Mouse (Mus musculus) limb, embryonic 13.5 days (tissue): ENCODE measurements at regions not wholly inside any gene's neighbourhood (a gene's known extent, or its start where the extent isn't known, plus 50 kb on each side); places are given as distances from the start of the nearest gene placed in this dataset.
A peak's percentile ranks its signal among the peaks of the same experiment; 100 is the strongest.

Source experiments
- ATAC-seq: fragments of 200-750 bp; cut with Nextera tagmentation; 2 replicates; pipeline ENCODE4 v1.8.0; 2017; ENCODE audit warnings: low read depth, moderate number of reproducible peaks, moderate TSS enrichment; ENCODE audit not compliant: low FRiP score
- H3K27ac ChIP-seq: fragments of 300-500 bp; sonication (generic); 2 replicates; pipeline ENCODE4 v1.5.1; 2015; ENCODE audit warnings: inconsistent platforms, mild to moderate bottlenecking, moderate library complexity
- H3K27me3 ChIP-seq: fragments of 300-500 bp; sonication (generic); 2 replicates; pipeline ENCODE4 v1.6.1; 2015; ENCODE audit warnings: mild to moderate bottlenecking, inconsistent platforms
- H3K36me3 ChIP-seq: fragments of 300-500 bp; sonication (generic); 2 replicates; pipeline ENCODE4 v1.6.1; 2015; ENCODE audit warnings: inconsistent platforms, mild to moderate bottlenecking, moderate library complexity
- H3K4me1 ChIP-seq: fragments of 300-500 bp; sonication (generic); 2 replicates; pipeline ENCODE4 v1.6.1; 2015; ENCODE audit warnings: inconsistent platforms
- H3K4me2 ChIP-seq: fragments of 300-500 bp; sonication (generic); replicated peaks from 2 replicates; pipeline ENCODE4 v1.6.1; 2015; ENCODE audit warnings: inconsistent platforms, mild to moderate bottlenecking, moderate library complexity
- H3K4me3 ChIP-seq: fragments of 300-500 bp; sonication (generic); 2 replicates; pipeline ENCODE4 v1.5.1; 2015; ENCODE audit warnings: moderate library complexity, mild to moderate bottlenecking, inconsistent platforms
- H3K9ac ChIP-seq: fragments of 300-500 bp; sonication (generic); 2 replicates; pipeline ENCODE4 v1.6.1; 2015; ENCODE audit warnings: mild to moderate bottlenecking, inconsistent platforms
- H3K9me3 ChIP-seq: fragments of 300-500 bp; sonication (generic); 2 replicates; pipeline ENCODE4 v1.6.1; 2016; ENCODE audit warnings: inconsistent platforms
- WGBS: fragments of 180-500 bp; shearing (Covaris S2); methylation state at CpG from one replicate; pipeline ENCODE4 v1.1.7; 2015; 5-methylcytosine and 5-hydroxymethylcytosine counted together

GRCm38 (mm10) chr5:47370184-47370583 lies 612.8 kb upstream of the Slit2 start:
- no peak for ATAC-seq
- no peaks in the 10 kb centered on the region for H3K9me3 ChIP-seq
- no peak overlapping the region for H3K4me2 ChIP-seq
- H3K27me3 ChIP-seq, result no peaks in the 10 kb centered on the region
- H3K4me1 ChIP-seq, result no peaks in the 10 kb centered on the region
- no peak overlapping the region for H3K27ac ChIP-seq
- H3K4me3 ChIP-seq, result no peak overlapping the region
- no peak overlapping the region for H3K9ac ChIP-seq
- WGBS, result 86% methylated on average over 4 of the region's 4 CpGs
- no peaks in the 10 kb centered on the region for H3K36me3 ChIP-seq

- Histone ChIP-seq H3K9me3 (no peaks in the 10 kb centered on the region), H3K4me1 (no peaks in the 10 kb centered on the region), H3K27ac (no peak overlapping the region), H3K4me3 (no peak overlapping the region), H3K4me2 (no peak overlapping the region), H3K36me3 (no peaks in the 10 kb centered on the region), H3K27me3 (no peaks in the 10 kb centered on the region), H3K9ac (no peak overlapping the region)
- 63% methylated on average over 1 of the region's 1 CpGs for WGBS
- no peak for ATAC-seq
Measured at GRCm38 (mm10) chr5:47385930-47386329, 597.0 kb upstream of the Slit2 start.

DNA sequence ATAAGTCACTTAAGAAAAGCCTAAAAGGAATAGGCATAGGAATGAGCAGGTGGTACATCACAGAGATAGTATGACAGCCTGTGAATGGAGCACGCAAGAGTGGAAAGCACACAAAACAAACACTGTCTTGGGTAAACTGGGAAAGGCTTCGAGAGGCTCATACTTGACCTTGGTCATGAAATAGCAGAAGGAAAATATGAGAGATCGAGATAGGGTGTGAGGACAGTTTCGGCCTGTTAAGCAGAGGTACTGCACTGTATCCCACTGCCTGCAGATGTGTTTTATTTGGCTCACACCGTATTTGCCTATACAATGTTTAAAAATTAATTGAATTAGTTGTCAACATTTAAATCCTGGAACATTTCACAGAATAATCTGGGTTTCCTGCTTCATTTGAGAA lies 596.2 kb upstream of the Slit2 start:
- no peaks in the 10 kb centered on the region for H3K27me3 ChIP-seq
- no peak overlapping the region for H3K4me2 ChIP-seq
- 87% methylated on average over 5 of the region's 5 CpGs for WGBS
- no peak overlapping the region for H3K9ac ChIP-seq
- H3K4me1 ChIP-seq, result no peaks in the 10 kb centered on the region
- H3K4me3 ChIP-seq, result no peak overlapping the region
- H3K9me3 ChIP-seq, result no peaks in the 10 kb centered on the region
- H3K27ac ChIP-seq, result no peak overlapping the region
- ATAC-seq, result no peak
- H3K36me3 ChIP-seq, result no peaks in the 10 kb centered on the region

DNA sequence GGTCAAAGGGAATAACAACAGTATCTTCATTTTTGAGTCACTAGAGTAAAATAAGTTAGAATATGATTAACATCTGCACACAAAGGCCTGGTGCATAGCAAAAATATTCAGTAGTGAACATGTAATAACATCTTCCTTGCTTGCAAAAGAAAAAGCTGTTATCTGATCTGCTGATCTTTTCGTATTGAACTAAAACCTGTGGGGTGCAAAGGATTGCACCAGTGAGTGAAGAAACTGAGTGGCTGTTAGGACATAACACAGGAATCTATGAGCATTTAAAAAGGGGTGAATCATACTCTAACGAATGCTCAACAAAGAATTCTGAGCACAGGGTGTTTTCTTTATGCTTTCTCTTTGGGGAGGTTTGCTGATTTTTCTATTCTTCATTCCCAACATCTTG lies 592.2 kb upstream of the Slit2 start:
- Histone ChIP-seq H3K4me2 (no peak overlapping the region), H3K4me1 (no peaks in the 10 kb centered on the region), H3K27ac (no peak overlapping the region), H3K9me3 (no peaks in the 10 kb centered on the region), H3K36me3 (no peaks in the 10 kb centered on the region), H3K4me3 (no peak overlapping the region), H3K9ac (no peak overlapping the region), H3K27me3 (no peaks in the 10 kb centered on the region)
- WGBS, result 77% methylated on average over 2 of the region's 2 CpGs
- ATAC-seq, result no peak

DNA sequence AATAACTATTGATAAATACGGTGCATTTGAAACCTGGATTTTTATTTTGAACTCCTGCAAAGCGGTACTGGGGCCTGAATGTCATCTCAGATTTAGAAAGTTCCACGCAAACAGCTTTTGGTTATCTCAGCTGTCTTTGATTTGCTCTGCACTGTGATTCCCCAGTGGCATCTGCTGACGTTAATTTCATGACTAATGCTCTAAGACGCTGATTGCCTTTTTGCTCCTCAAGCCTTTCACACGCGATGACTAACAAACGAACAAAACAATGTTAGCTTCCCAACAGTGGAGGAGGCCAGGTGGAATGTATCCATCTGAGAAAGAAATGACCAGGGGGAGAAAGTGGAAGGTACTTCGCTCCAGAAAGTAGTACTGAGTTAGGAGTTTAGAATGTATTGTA lies 586.1 kb upstream of the Slit2 start:
- WGBS, result 69% methylated on average over 9 of the region's 9 CpGs

DNA sequence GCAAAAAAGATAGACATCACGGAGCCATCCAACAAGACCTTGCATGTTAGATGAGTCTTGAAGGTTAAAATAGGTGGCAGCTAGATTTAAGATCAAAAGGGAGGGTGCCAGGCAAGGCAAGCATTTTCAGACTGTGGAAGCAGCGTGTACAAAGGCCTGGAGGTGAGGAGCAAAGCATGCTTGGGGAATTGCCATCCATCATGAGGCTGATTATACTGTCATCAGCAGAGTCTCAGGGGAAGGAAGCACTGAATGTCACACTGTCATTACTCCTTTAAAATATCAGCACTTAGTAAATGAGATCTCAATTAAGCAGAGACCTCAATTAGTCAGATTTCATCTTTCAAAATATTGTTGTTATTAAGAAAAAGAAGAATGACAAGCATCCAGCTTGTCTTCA lies 561.0 kb upstream of the Slit2 start:
- 63% methylated on average over 2 of the region's 2 CpGs for WGBS
- Histone ChIP-seq H3K4me3 (no peak overlapping the region), H3K27me3 (no peaks in the 10 kb centered on the region), H3K27ac (no peak overlapping the region), H3K4me1 (no peaks in the 10 kb centered on the region), H3K9ac (no peak overlapping the region), H3K4me2 (no peak overlapping the region), H3K36me3 (no peaks in the 10 kb centered on the region), H3K9me3 (no peaks in the 10 kb centered on the region)
- no peak for ATAC-seq

More for the DNA sequence above, 586.1 kb upstream of the Slit2 start:
- Histone ChIP-seq H3K4me3 (no peak overlapping the region), H3K4me1 (no peaks in the 10 kb centered on the region), H3K9ac (no peak overlapping the region), H3K27me3 (no peaks in the 10 kb centered on the region), H3K9me3 (no peaks in the 10 kb centered on the region), H3K27ac (no peak overlapping the region), H3K4me2 (no peak overlapping the region), H3K36me3 (no peaks in the 10 kb centered on the region)
- no peak for ATAC-seq

GRCm38 (mm10) chr5:47426040-47426439 lies 556.9 kb upstream of the Slit2 start:
- no peak for ATAC-seq
- Histone ChIP-seq H3K4me3 (no peak overlapping the region), H3K4me1 (peaks cover 16% of the 10 kb centered on the region), H3K4me2 (no peak overlapping the region), H3K27me3 (no peaks in the 10 kb centered on the region), H3K9me3 (no peaks in the 10 kb centered on the region), H3K9ac (no peak overlapping the region), H3K36me3 (no peaks in the 10 kb centered on the region), H3K27ac (no peak overlapping the region)
- WGBS, result 90% methylated on average over 4 of the region's 4 CpGs

DNA sequence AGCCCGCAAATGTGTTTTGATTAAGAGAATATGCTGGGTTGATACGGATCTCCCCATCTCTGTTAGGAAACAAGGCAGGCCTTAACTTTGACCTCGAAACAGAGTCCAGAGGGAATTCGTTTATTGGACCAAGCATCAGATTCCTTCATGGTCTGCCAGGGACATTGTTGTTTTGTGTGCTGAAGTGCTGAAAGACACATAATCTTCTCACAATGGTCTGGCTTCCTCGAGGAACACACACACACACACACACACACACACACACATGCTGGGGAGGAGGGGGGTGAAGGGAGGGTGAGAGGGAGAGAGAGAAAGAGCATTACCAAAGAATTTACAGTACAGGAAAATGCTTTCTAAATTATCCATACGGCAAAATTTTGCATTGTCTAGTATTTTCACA lies 556.5 kb upstream of the Slit2 start:
- H3K4me2 ChIP-seq, result no peak overlapping the region
- peaks cover 16% of the 10 kb centered on the region for H3K4me1 ChIP-seq
- H3K36me3 ChIP-seq, result no peaks in the 10 kb centered on the region
- 65% methylated on average over 6 of the region's 6 CpGs for WGBS
- no peak overlapping the region for H3K27ac ChIP-seq
- H3K9ac ChIP-seq, result no peak overlapping the region
- no peaks in the 10 kb centered on the region for H3K9me3 ChIP-seq
- no peak overlapping the region for H3K4me3 ChIP-seq
- ATAC-seq, result no peak
- no peaks in the 10 kb centered on the region for H3K27me3 ChIP-seq

GRCm38 (mm10) chr5:47429217-47430172 lies 553.4 kb upstream of the Slit2 start:
- no peak overlapping the region for H3K27ac ChIP-seq
- no peaks in the 10 kb centered on the region for H3K36me3 ChIP-seq
- H3K27me3 ChIP-seq, result no peaks in the 10 kb centered on the region
- H3K9ac ChIP-seq, result no peak overlapping the region
- H3K4me2 ChIP-seq, result 0 out of 2 replicates have a peak overlapping the region, but pooled peaks have one; percentile 2
- peaks cover 16% of the 10 kb centered on the region for H3K4me1 ChIP-seq
- WGBS, result 21% methylated on average over 10 of the region's 10 CpGs
- peak; percentile 60; the same call in 1 of the 2 replicates for ATAC-seq
- no peaks in the 10 kb centered on the region for H3K9me3 ChIP-seq
- no peak overlapping the region for H3K4me3 ChIP-seq

DNA sequence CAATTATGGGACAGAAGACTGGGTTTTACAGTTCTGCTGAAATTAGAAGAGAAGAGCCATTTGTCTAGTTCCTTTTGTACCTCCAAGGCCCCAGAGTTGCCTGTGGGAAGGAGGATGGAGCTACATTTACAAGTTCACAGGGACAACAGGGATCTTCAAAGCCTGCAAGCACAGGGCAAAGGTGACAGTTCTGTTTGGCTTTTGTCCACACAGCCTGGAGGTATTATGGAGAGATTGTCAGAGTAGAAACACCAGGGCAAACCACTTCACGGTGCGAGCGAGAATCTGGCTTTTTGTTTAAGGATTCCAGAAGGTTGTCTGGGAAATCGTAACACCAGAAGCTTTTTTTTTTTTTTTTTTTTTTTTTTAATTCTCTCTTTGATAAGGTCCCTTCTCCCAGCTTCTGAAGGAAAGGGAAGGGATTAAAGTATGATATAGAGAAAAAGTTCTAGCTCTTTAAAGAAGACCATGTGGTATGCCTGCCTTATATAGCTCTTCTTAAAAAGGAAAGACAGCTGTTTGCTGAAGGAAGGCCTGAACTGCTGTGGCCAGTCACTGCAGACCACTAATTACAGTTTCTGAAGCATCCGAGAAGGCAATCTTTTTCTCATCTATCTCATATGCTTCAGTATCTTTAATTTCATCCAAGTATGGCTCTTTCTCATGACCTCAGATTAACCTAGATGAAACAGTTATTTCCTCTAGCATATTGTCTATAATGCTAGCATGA lies 551.2 kb upstream of the Slit2 start:
- Histone ChIP-seq H3K27ac (no peak overlapping the region), H3K27me3 (no peaks in the 10 kb centered on the region), H3K4me1 (peaks cover 16% of the 10 kb centered on the region), H3K4me2 (no peak overlapping the region), H3K9me3 (no peaks in the 10 kb centered on the region), H3K36me3 (no peaks in the 10 kb centered on the region), H3K4me3 (no peak overlapping the region), H3K9ac (no peak overlapping the region)
- 31% methylated on average over 5 of the region's 5 CpGs for WGBS
- peak; percentile 68; the same call in 1 of the 2 replicates for ATAC-seq

- Histone ChIP-seq H3K27me3 (no peaks in the 10 kb centered on the region), H3K4me2 (no peak overlapping the region), H3K9me3 (no peaks in the 10 kb centered on the region), H3K9ac (no peak overlapping the region), H3K4me3 (no peak overlapping the region), H3K4me1 (no peaks in the 10 kb centered on the region), H3K36me3 (no peaks in the 10 kb centered on the region), H3K27ac (no peak overlapping the region)
- 52% methylated on average over 3 of the region's 3 CpGs for WGBS
- no peak for ATAC-seq
Measured at GRCm38 (mm10) chr5:47436455-47436854, 546.5 kb upstream of the Slit2 start.

DNA sequence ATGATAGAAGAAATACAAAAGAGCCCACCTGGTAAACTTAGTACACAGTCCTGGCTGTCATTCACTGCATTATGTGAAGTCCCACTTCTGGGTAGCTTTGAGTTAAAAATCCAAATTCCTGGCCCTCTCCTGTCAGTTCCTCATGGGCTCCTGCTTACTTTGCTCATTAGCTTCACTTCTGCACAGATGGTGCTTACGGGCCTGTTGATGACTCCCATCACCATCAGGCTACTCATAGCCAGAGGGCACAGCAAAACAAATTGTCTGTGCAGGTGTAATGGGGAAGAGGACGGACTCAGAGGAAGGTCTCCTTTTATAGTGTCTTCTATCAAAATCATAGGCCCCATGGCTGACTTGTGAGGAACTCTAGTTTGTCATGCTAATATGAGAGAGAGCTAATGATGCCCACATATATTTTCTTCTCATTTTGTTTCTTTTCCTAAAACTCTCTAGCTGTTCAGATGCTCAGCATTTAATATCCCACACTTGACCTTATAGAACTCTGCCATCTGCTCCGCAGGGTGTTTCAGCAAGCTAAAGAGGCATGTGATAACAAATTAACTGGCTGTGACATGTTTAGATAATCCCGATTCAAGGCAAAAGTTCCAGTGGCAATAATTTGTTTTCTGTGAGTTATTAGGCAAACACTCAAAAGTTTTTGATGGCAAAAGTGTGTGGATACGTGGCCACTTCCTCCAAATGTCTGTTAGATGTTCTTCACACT lies 536.5 kb upstream of the Slit2 start:
- Histone ChIP-seq H3K36me3 (no peaks in the 10 kb centered on the region), H3K4me2 (no peak overlapping the region), H3K4me3 (no peak overlapping the region), H3K9me3 (no peaks in the 10 kb centered on the region), H3K4me1 (no peaks in the 10 kb centered on the region), H3K27me3 (no peaks in the 10 kb centered on the region), H3K27ac (no peak overlapping the region), H3K9ac (no peak overlapping the region)
- ATAC-seq, result no peak
- WGBS, result 54% methylated on average over 5 of the region's 5 CpGs
